Mouse (Mus musculus) midbrain, embryonic 11.5 days (tissue): ENCODE data around the gene Dynlt1c. TPM values are rescaled to one million over a fixed set of nuclear protein-coding genes. Genes with fewer than 3 reads are reported as not detected.
A peak's percentile ranks its signal among the peaks of the same experiment; 100 is the strongest.
"Not testable (repeated sequence)": the region's sequence is repeated elsewhere in the genome, so short reads cannot be mapped to it uniquely, and the experiment has no call there.

ENCODE experiments used
- ATAC-seq: fragments of 200-750 bp; cut with Nextera tagmentation; 2 replicates; pipeline ENCODE4 v1.8.0; 2017; ENCODE audit warnings: moderate TSS enrichment, moderate library complexity; ENCODE audit not compliant: low FRiP score
- DNase-seq: peaks from one replicate; pipeline ENCODE4 v3.0.0; 2015; ENCODE audit warnings: low spot score; ENCODE audit errors: missing footprints
- H3K27ac ChIP-seq: fragments of 300-500 bp; sonication (generic); 2 replicates; pipeline ENCODE4 v1.5.1; 2014; ENCODE audit warnings: low read depth, low read length
- H3K27me3 ChIP-seq: fragments of 300-500 bp; sonication (generic); 2 replicates; pipeline ENCODE4 v1.6.1; 2014; ENCODE audit warnings: mild to moderate bottlenecking, low read length, moderate library complexity, mixed read lengths; ENCODE audit not compliant: control insufficient read depth, insufficient read depth
- H3K36me3 ChIP-seq: fragments of 300-500 bp; sonication (generic); 2 replicates; pipeline ENCODE4 v1.6.1; 2014; ENCODE audit warnings: mild to moderate bottlenecking, low read length, moderate library complexity, mixed read lengths; ENCODE audit not compliant: control insufficient read depth, insufficient read depth
- H3K4me1 ChIP-seq: fragments of 300-500 bp; sonication (generic); 2 replicates; pipeline ENCODE4 v1.6.1; 2014; ENCODE audit warnings: low read length; ENCODE audit not compliant: control insufficient read depth, insufficient read depth
- H3K4me2 ChIP-seq: fragments of 300-500 bp; sonication (generic); 2 replicates; pipeline ENCODE4 v1.6.1; 2014; ENCODE audit warnings: mild to moderate bottlenecking, moderate library complexity
- H3K4me3 ChIP-seq: fragments of 300-500 bp; sonication (generic); 2 replicates; pipeline ENCODE4 v1.5.1; 2014; ENCODE audit warnings: low read depth, low read length
- H3K9ac ChIP-seq: fragments of 300-500 bp; sonication (generic); 2 replicates; pipeline ENCODE4 v1.6.1; 2014; ENCODE audit warnings: low read length
- H3K9me3 ChIP-seq: fragments of 300-500 bp; sonication (generic); 2 replicates; pipeline ENCODE4 v1.6.1; 2016; ENCODE audit warnings: low read length; ENCODE audit not compliant: control insufficient read depth
- WGBS: fragments of 180-500 bp; shearing (Covaris S2); extraction: QIAGEN DNeasy Blood & Tissue Kit; methylation state at CpG from one replicate; pipeline ENCODE4 v1.1.7; 2014; 5-methylcytosine and 5-hydroxymethylcytosine counted together
- polyA plus RNA-seq: library from polyadenylated mRNA; unstranded; fragments of >200 nt; fragmentation: Nextera tagmentation; extraction: Ambion mirVana; gene quantifications from 2 replicates; pipeline ENCODE4 v1.2.1, GENCODE M21; 2014

Gene Dynlt1c
- 32.5 and 33.3 TPM in 2 replicates for polyA plus RNA-seq

- 12% methylated on average over 23 of the region's 40 CpGs for WGBS
- not testable (repeated sequence) for H3K9ac ChIP-seq, H3K4me1 ChIP-seq, H3K9me3 ChIP-seq, H3K27me3 ChIP-seq, H3K27ac ChIP-seq, H3K36me3 ChIP-seq
- ATAC-seq (peak; percentile 98), DNase-seq (peak; percentile 95)
- peak within 1 kb of the TSS; percentile 22; the same call in 1 of the 2 replicates for H3K4me3 ChIP-seq
- H3K4me2 ChIP-seq, result peak within 1 kb of the TSS; percentile 26; the same call in 1 of the 2 replicates
Observed at GRCm38 (mm10) chr17:6601204-6601911, at the start of gene Dynlt1c. Gene Dynlt1c (plus strand): TSS chr17:6601671.

- H3K4me1 ChIP-seq, H3K27me3 ChIP-seq, H3K9me3 ChIP-seq, H3K36me3 ChIP-seq, H3K4me3 ChIP-seq, H3K4me2 ChIP-seq, DNase-seq, H3K27ac ChIP-seq, H3K9ac ChIP-seq: not testable (repeated sequence)
- ATAC-seq, result peak; percentile 77
- no CpG with 5 or more reads among the region's 4 CpGs for WGBS
Observed at GRCm38 (mm10) chr17:6553798-6554197, 47.7 kb upstream of the Dynlt1c start.

- peak; percentile 39; the same call in 1 of the 2 replicates for ATAC-seq
- H3K4me3 ChIP-seq, H3K36me3 ChIP-seq, H3K4me1 ChIP-seq, H3K9me3 ChIP-seq, H3K9ac ChIP-seq, DNase-seq, H3K27me3 ChIP-seq, H3K27ac ChIP-seq, H3K4me2 ChIP-seq: not testable (repeated sequence)
- WGBS, result no CpG with 5 or more reads among the region's 5 CpGs
Observed at GRCm38 (mm10) chr17:6554243-6554642, 47.2 kb upstream of the Dynlt1c start.

GRCm38 (mm10) chr17:6559447-6560133, 41.9 kb upstream of the Dynlt1c start:
- no CpG with 5 or more reads among the region's 4 CpGs for WGBS
- not testable (repeated sequence) for H3K27me3 ChIP-seq

DNA sequence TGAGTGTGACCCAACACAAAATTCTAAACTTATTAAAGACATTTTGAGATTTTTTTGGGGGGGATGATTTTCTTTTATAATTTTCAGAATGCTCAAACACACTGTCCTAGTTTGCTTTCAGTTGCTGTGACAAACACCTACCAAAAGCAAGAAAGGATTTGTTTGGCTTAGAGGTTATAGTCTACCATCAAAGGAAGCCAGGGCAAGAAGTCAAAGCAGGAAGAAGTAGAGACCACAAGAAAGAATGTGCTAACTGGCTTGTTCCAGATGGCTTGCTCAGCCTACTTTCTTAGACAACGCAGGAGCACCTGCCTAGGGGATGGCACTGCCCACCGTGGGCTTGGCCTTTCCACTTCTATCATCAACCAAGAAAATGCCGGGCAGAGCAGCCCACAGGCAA, 36.6 kb upstream of the Dynlt1c start:
- H3K4me1 ChIP-seq, H3K27me3 ChIP-seq, H3K4me3 ChIP-seq, DNase-seq, ATAC-seq, H3K9ac ChIP-seq, H3K27ac ChIP-seq, H3K36me3 ChIP-seq, H3K9me3 ChIP-seq, H3K4me2 ChIP-seq: not testable (repeated sequence)
- WGBS, result 93% methylated on average over 3 of the region's 3 CpGs

More at GRCm38 (mm10) chr17:6559447-6560133, 41.9 kb upstream of the Dynlt1c start:
- not testable (repeated sequence) for H3K4me3 ChIP-seq, H3K36me3 ChIP-seq, H3K4me2 ChIP-seq, DNase-seq, H3K4me1 ChIP-seq, H3K27ac ChIP-seq, H3K9ac ChIP-seq, H3K9me3 ChIP-seq
- peak; percentile 45 for ATAC-seq

- H3K9ac ChIP-seq, DNase-seq, ATAC-seq, H3K27me3 ChIP-seq, H3K4me1 ChIP-seq, H3K27ac ChIP-seq, H3K36me3 ChIP-seq, H3K4me2 ChIP-seq, H3K4me3 ChIP-seq, H3K9me3 ChIP-seq: not testable (repeated sequence)
- 82% methylated on average over 4 of the region's 8 CpGs for whole genome bisulfite sequencing
Observed at GRCm38 (mm10) chr17:6567908-6568307, 33.6 kb upstream of the Dynlt1c start.

- not testable (repeated sequence) for H3K4me3 ChIP-seq, H3K4me1 ChIP-seq, H3K36me3 ChIP-seq, H3K9me3 ChIP-seq, H3K9ac ChIP-seq, H3K27ac ChIP-seq, H3K4me2 ChIP-seq, ATAC-seq, DNase-seq, H3K27me3 ChIP-seq
- 93% methylated on average over 9 of the region's 11 CpGs for WGBS
Observed at GRCm38 (mm10) chr17:6571296-6571695, 30.2 kb upstream of the Dynlt1c start.

DNA sequence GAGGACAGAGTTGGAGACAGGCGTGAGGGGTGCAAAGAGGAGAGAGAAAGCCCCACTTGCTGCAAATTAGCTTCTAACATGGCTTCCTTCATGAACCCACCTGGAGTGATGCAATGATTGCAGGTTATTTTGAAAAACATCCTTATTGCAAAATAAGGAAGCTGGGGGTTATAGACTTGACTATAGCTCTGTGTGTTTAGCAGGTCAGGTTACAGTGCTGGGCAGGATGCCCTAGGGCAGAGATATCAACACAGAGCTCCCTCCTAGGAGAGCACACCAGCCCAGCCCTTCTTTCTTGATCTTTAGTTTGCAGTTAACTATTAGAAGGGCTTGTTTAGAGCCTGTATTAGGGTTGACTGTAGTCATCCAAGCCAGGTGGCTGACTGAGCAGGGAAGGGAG, 29.3 kb upstream of the Dynlt1c start:
- not testable (repeated sequence) for ATAC-seq, H3K4me2 ChIP-seq, H3K27me3 ChIP-seq, H3K9me3 ChIP-seq, H3K4me1 ChIP-seq, H3K27ac ChIP-seq, H3K9ac ChIP-seq, H3K36me3 ChIP-seq, H3K4me3 ChIP-seq
- DNase-seq, result peak; percentile 33
- WGBS, result no CpG with 5 or more reads among the region's 1 CpGs

GRCm38 (mm10) chr17:6575376-6575775, 26.1 kb upstream of the Dynlt1c start:
- H3K27ac ChIP-seq, ATAC-seq, H3K4me3 ChIP-seq, H3K9ac ChIP-seq, H3K4me2 ChIP-seq, H3K9me3 ChIP-seq, H3K36me3 ChIP-seq, H3K27me3 ChIP-seq, H3K4me1 ChIP-seq: not testable (repeated sequence)
- DNase-seq, result peak; percentile 69
- 91% methylated on average over 8 of the region's 8 CpGs for WGBS
